Mouse (Mus musculus): ENCODE results near the gene Galnt2. TPM values are rescaled to one million over a fixed set of nuclear protein-coding genes. Genes with fewer than 3 reads are reported as not detected.

The Galnt2 gene
- polyA plus RNA-seq, 1 experiment from 2014 or later, result 34.8 TPM

DNA sequence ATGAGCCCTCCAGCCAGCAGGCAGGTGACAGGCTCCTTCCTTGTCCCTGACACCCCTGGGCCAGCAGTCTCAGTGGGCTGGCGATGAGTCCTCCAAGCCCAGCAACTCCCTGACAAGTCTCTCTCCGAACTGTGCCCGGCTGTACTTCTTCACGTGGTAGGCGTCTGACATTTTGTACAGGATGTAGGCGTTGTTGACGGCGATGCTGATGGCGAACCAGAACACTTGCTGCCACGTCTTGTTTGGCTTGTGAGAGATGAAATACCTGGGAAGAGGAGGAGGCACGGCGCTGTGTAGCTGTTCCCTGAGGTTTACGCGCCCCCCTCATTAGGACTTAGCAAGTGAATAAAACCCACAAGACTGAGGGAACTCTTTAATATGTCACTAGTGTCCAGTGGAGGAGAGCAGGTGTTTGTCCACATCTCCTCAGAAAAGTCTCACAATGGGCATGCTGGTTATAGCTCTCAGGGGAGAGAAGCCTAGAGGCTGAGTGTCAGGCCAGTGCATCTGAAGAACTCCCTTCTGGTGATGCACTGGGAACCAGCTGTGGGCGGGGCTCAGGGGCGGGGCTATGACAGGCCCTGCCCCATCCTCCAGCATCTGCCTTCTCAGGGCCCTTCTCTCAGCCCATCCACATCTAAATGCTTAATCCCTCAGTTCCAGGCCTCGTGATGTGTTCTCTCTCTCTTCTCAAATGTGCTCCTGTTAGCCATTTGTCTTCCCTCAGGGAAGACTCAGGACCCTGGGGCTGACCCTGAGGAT lies 139.4 kb downstream of the Galnt2 start:
- H3K36me3 ChIP-seq (replicated peaks), result no peaks in the 10 kb centered on the region
- no peak overlapping the region for H3K27ac ChIP-seq (replicated peaks)
- H3K9me3 ChIP-seq, result no peaks in the 10 kb centered on the region
- H3K4me3 ChIP-seq, result no peak overlapping the region
- H3K27me3 ChIP-seq (replicated peaks; ENCODE audit: low read depth, poor library complexity, severe bottlenecking), result no peaks in the 10 kb centered on the region
- 76% methylated on average over 17 of the region's 17 CpGs for WGBS
- H3K4me1 ChIP-seq, result no peaks in the 10 kb centered on the region
- no peak for DNase-seq (ENCODE audit: low spot score)

DNA sequence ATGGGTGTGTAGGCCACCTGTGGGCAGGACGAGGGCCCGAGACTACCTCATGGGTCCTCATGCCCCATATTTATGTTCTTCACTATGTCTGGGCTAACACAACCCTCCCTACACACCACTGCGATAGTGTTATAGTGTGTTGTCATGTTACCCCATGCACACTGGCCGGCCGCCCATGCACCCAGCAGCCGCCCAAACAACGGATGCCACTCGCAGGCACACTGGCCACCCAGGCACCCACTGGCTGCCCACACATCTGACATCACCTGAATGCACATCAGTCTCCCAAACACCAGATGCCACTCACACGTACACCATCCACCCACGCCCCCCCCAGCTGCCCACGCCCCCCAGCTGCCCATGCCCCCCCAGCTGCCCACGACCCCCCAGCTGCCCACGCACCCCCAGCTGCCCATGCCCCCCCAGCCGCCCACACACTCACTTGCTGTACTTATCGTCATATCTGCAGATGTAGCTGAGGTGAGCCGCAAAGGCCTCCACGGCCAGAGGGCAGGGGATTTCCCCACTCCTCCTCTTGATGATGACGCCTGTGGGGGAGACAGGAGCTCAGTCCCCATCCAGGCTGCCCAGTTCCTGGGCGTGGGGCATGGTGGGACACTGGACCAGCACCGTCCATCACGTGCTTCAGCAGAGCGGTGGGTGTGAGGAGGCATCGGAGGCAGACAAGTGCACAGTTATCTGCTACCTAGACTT lies 140.4 kb downstream of the Galnt2 start:
- DNase-seq (ENCODE audit: low spot score), result no peak
- H3K36me3 ChIP-seq (replicated peaks), result no peaks in the 10 kb centered on the region
- H3K4me3 ChIP-seq, result no peak overlapping the region
- H3K9me3 ChIP-seq, result no peaks in the 10 kb centered on the region
- H3K27ac ChIP-seq (replicated peaks), result no peak overlapping the region
- WGBS, result 91% methylated on average over 23 of the region's 23 CpGs
- H3K4me1 ChIP-seq, result no peaks in the 10 kb centered on the region
- H3K27me3 ChIP-seq (replicated peaks; ENCODE audit: low read depth, poor library complexity, severe bottlenecking), result no peaks in the 10 kb centered on the region

DNA sequence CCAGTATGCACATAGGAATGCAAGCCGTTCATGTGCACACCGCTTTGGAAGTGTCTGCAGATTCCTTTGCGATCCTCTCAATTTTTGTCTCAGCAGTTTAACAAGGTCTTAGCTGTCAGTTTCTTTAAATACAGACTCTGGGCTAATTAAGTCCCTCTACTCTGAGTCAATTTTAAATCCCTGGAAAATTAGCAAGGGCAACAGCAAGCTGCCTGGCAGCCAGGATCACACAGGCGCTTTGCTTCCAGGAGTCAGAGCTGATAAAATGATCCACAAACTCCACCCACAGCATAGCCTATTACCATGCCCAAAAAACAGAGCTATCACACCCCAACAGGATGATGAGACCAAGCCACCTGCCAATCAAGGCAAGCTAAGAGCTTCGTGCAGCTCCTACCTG lies 142.6 kb downstream of the Galnt2 start:
- Histone ChIP-seq H3K27ac (replicated peaks) (no peak overlapping the region), H3K9me3 (no peaks in the 10 kb centered on the region), H3K4me3 (no peak overlapping the region), H3K4me1 (no peaks in the 10 kb centered on the region), H3K27me3 (replicated peaks; ENCODE audit: low read depth, poor library complexity, severe bottlenecking) (no peaks in the 10 kb centered on the region), H3K36me3 (replicated peaks) (no peaks in the 10 kb centered on the region)
- 91% methylated on average over 5 of the region's 5 CpGs for WGBS
- DNase-seq (ENCODE audit: low spot score), result no peak

DNA sequence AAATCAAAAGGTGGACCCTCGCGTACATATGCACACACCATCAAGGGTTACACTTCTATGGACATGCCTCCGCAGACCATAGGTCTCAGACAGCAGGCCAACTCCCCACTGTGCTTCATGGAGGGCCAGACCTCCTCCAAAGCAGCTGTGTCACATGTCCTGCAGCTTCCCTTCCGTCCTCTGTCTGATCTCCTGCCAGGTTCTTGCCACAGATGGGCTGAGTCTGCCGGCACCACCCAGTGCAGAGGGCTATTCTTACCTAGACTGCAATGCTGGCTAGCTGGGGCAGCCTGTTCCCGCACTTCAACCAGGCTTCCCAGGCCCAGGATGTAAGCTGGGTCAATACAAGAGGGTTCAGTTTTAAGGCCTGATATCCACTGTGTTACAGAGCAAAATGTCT lies 144.0 kb downstream of the Galnt2 start:
- WGBS, result 84% methylated on average over 6 of the region's 6 CpGs
- H3K27me3 ChIP-seq (replicated peaks; ENCODE audit: low read depth, poor library complexity, severe bottlenecking), result no peaks in the 10 kb centered on the region
- DNase-seq (ENCODE audit: low spot score), result no peak
- H3K4me1 ChIP-seq, result no peaks in the 10 kb centered on the region
- H3K27ac ChIP-seq (replicated peaks), result no peak overlapping the region
- no peaks in the 10 kb centered on the region for H3K36me3 ChIP-seq (replicated peaks)
- H3K4me3 ChIP-seq, result no peak overlapping the region
- H3K9me3 ChIP-seq, result no peaks in the 10 kb centered on the region

DNA sequence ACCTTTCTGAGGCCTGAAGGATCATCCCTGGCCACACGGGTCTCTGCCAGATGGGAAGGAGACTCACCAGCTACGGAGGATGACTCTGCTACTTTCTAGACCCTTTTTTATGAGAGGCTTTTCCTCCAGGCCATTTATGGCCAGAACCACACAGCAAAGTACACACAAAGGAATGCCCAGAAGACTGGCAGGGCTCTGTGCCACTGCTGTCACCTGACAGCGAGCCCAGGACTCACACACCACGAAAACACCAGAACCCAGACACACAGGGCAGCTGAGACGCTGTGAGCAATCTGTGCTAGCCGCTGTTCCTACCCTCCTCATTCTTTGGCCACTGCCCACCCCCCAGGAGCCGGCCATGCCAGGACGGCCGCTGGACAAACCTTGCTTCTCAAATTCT lies 144.5 kb downstream of the Galnt2 start:
- Histone ChIP-seq H3K36me3 (replicated peaks) (no peaks in the 10 kb centered on the region), H3K9me3 (no peaks in the 10 kb centered on the region), H3K27me3 (replicated peaks; ENCODE audit: low read depth, poor library complexity, severe bottlenecking) (no peaks in the 10 kb centered on the region), H3K4me1 (no peaks in the 10 kb centered on the region), H3K27ac (replicated peaks) (no peak overlapping the region), H3K4me3 (no peak overlapping the region)
- WGBS, result 89% methylated on average over 9 of the region's 9 CpGs
- no peak for DNase-seq (ENCODE audit: low spot score)

DNA sequence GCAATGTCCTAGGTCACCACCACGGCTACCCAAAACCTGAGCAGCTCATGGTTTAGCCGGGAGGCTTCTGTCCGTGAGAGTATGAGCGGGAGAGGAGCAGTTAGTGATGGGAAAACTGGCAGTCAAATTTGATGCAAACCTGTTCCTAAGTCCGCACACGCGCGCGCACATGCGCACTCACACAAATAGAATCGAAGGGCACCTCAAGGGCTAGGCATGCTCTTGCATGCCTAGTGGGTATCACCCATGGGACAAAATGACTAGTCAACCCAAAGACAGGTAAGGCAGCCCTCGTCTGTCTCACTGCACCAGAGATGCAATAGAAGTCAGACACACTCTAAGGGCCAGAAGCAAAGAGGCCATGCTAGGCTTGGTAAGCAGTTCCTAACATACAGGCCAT lies 145.2 kb downstream of the Galnt2 start:
- WGBS, result 95% methylated on average over 12 of the region's 12 CpGs
- no peak overlapping the region for H3K27ac ChIP-seq (replicated peaks)

DNA sequence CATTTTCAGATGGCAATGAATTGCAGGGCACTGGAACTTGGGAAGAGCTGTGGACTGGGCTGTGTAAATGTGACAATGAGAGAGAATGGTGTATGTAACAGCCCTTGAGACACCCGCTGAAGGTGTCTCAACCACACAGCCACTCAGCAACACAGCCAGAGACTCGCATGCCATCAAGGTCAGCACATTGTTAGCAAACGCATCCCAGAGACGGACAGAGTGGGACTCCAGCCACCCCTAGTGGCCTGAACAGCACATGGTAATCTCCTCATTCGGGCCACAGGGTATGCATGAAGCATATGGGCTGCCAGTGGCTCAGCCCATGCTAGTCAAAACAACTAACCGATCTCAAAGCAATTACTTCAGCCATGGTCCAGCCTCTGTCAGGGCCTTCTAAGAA lies 148.1 kb downstream of the Galnt2 start:
- no peak for DNase-seq (ENCODE audit: low spot score)

More for the DNA sequence above, 145.2 kb downstream of the Galnt2 start:
- H3K36me3 ChIP-seq (replicated peaks), result no peaks in the 10 kb centered on the region
- H3K4me3 ChIP-seq, result no peak overlapping the region
- H3K9me3 ChIP-seq, result no peaks in the 10 kb centered on the region
- no peaks in the 10 kb centered on the region for H3K4me1 ChIP-seq
- H3K27me3 ChIP-seq (replicated peaks; ENCODE audit: low read depth, poor library complexity, severe bottlenecking), result no peaks in the 10 kb centered on the region
- no peak for DNase-seq (ENCODE audit: low spot score)

DNA sequence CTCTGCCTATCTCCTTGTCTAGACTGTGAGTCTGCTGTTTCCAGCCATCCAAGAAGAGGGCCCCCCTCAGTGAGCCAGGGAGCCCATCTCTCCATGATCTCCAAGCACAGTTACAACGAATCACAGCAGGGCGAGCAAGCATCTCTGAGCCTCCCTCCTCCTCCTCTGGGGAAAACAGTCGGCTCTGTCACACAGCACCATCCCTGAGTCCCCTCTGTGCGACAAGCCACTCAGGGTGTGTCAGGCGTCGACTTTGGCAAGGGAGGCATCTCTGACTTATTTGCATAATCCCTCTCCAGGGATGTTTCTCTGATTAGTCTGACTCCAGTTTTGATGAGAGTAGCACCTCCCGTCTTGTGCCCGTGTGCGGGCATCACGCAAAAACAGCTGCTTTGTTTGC lies 151.0 kb downstream of the Galnt2 start:
- 60% methylated on average over 10 of the region's 10 CpGs for WGBS
- H3K4me1 ChIP-seq, result no peaks in the 10 kb centered on the region
- no peaks in the 10 kb centered on the region for H3K36me3 ChIP-seq (replicated peaks)
- H3K9me3 ChIP-seq, result no peaks in the 10 kb centered on the region
- H3K27ac ChIP-seq (replicated peaks), result no peak overlapping the region
- no peaks in the 10 kb centered on the region for H3K27me3 ChIP-seq (replicated peaks; ENCODE audit: low read depth, poor library complexity, severe bottlenecking)
- DNase-seq (ENCODE audit: low spot score), result no peak
- H3K4me3 ChIP-seq, result no peak overlapping the region

More for the DNA sequence above, 148.1 kb downstream of the Galnt2 start:
- Histone ChIP-seq H3K36me3 (replicated peaks) (no peaks in the 10 kb centered on the region), H3K4me3 (no peak overlapping the region), H3K27me3 (replicated peaks; ENCODE audit: low read depth, poor library complexity, severe bottlenecking) (no peaks in the 10 kb centered on the region), H3K4me1 (no peaks in the 10 kb centered on the region), H3K9me3 (no peaks in the 10 kb centered on the region), H3K27ac (replicated peaks) (no peak overlapping the region)
- WGBS, result 72% methylated on average over 6 of the region's 6 CpGs

DNA sequence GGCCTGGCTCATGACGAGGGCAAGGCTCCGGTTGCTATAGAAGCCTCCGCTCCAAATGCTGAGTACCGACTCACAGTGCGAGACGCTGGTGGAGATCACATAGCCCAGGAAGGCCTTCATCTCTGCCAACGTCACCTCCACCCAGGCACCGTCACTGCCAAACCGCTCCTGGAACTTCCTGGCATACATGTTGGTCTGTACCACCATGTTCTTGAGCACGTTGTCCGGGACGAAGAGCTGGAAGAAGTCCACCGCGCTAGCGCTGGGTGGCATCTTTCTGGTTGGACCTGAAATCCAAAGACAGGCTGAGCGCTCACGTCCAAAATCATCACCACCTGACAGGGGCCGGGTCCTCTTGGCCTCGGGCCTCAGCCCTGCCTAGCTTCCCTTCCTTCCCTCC lies 153.1 kb downstream of the Galnt2 start:
- Histone ChIP-seq H3K4me3 (no peak overlapping the region), H3K27me3 (replicated peaks; ENCODE audit: low read depth, poor library complexity, severe bottlenecking) (no peaks in the 10 kb centered on the region), H3K4me1 (no peaks in the 10 kb centered on the region), H3K9me3 (no peaks in the 10 kb centered on the region), H3K27ac (replicated peaks) (no peak overlapping the region), H3K36me3 (replicated peaks) (no peaks in the 10 kb centered on the region)
- 95% methylated on average over 19 of the region's 19 CpGs for whole genome bisulfite sequencing
- DNase-seq (ENCODE audit: low spot score), result no peak

DNA sequence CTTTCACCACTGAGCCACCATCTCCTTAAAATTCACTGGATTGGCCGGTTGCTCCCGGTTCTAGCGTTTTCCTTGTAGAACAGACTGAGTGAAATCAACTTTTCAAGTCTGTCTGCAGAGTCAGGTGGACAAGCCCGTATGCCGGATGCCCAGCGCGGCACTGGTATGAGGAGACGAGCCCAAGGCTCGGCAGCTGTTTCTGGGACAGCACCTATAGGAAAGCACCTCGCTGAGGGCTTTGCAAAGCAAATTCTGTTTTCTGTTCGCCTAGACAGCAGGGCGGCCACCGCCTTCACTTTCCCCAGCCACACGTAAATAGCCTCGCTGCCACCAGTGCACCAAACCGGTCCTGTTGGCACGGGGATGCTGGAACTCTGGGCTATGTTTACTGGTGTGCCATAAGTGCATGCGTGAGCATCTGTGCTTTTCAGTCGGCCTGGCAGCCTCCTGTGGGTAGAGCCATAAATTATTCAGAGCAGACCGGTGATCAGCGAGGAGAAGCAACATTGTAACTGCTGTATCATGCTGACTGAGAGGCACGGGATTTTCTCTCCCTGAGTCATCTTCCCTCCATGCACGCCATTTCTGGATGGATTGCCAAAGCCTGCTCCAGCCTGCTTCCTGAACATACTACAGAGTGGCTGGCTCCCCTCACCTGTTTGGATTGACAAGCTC lies 155.2 kb downstream of the Galnt2 start:
- no peaks in the 10 kb centered on the region for H3K9me3 ChIP-seq
- no peaks in the 10 kb centered on the region for H3K4me1 ChIP-seq
- H3K36me3 ChIP-seq (replicated peaks), result no peaks in the 10 kb centered on the region
- WGBS, result 89% methylated on average over 23 of the region's 23 CpGs
- H3K27me3 ChIP-seq (replicated peaks; ENCODE audit: low read depth, poor library complexity, severe bottlenecking), result no peaks in the 10 kb centered on the region
- no peak for DNase-seq (ENCODE audit: low spot score)
- no peak overlapping the region for H3K4me3 ChIP-seq
- H3K27ac ChIP-seq (replicated peaks), result no peak overlapping the region

DNA sequence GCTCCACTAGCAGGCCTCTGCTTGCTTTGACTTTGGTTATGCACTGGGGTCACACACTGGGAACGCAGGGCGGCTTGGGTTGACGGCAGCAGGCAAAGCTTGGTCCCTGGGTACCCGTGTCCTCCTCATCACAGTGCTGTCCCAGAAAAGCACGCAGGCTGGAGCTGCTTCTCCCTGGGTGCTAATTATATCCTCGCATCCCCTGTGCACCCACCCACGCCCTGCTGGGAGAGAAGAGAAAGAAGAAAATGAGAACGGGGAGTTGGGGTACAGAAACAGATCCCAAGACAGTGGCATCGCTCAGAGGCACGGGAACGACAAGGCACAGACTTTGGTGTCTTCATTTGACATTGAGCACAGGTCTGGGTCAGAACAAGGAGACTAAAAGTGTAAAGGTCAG lies 158.3 kb downstream of the Galnt2 start:
- no peaks in the 10 kb centered on the region for H3K9me3 ChIP-seq
- no peak for DNase-seq (ENCODE audit: low spot score)
- WGBS, result 86% methylated on average over 11 of the region's 11 CpGs
- H3K4me1 ChIP-seq, result peaks cover 7% of the 10 kb centered on the region
- H3K27ac ChIP-seq (replicated peaks), result no peak overlapping the region
- no peaks in the 10 kb centered on the region for H3K36me3 ChIP-seq (replicated peaks)
- H3K4me3 ChIP-seq, result no peak overlapping the region
- no peaks in the 10 kb centered on the region for H3K27me3 ChIP-seq (replicated peaks; ENCODE audit: low read depth, poor library complexity, severe bottlenecking)

DNA sequence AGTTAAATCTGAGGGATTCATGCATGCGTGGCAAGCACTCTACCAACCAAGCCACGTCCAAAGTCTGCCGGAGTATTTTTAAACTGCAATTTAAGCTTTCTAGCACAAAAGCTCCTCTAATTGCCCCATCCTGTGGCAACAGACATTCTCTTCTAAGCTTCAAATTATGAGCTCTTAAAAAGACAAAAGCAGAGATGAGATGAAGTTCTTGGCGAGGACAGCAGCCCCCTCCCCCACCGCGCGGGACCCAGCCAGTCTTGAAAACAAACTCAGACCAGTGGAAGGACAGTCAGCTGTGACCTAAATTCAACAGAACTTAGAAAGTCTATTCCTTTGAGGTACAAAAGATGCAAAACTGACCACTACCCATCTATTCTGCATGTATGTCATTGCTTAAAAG lies 160.0 kb downstream of the Galnt2 start:
- peaks cover 7% of the 10 kb centered on the region for H3K4me1 ChIP-seq
- no peaks in the 10 kb centered on the region for H3K27me3 ChIP-seq (replicated peaks; ENCODE audit: low read depth, poor library complexity, severe bottlenecking)
- H3K27ac ChIP-seq (replicated peaks), result no peak overlapping the region
- DNase-seq (ENCODE audit: low spot score), result no peak
- H3K9me3 ChIP-seq, result no peaks in the 10 kb centered on the region
- H3K4me3 ChIP-seq, result no peak overlapping the region
- WGBS, result 89% methylated on average over 7 of the region's 7 CpGs
- no peaks in the 10 kb centered on the region for H3K36me3 ChIP-seq (replicated peaks)

Measured in embryonic facial prominence, embryonic 10.5 days (tissue).